Mouse (Mus musculus): ENCODE results near the gene Gm9857. TPM values are rescaled to one million over a fixed set of nuclear protein-coding genes. Genes with fewer than 3 reads are reported as not detected.

Gene Gm9857
- 1 to 10 TPM in 1 of 2 experiments, not detected in 1; 2.0 TPM for total RNA-seq (2021)

DNA sequence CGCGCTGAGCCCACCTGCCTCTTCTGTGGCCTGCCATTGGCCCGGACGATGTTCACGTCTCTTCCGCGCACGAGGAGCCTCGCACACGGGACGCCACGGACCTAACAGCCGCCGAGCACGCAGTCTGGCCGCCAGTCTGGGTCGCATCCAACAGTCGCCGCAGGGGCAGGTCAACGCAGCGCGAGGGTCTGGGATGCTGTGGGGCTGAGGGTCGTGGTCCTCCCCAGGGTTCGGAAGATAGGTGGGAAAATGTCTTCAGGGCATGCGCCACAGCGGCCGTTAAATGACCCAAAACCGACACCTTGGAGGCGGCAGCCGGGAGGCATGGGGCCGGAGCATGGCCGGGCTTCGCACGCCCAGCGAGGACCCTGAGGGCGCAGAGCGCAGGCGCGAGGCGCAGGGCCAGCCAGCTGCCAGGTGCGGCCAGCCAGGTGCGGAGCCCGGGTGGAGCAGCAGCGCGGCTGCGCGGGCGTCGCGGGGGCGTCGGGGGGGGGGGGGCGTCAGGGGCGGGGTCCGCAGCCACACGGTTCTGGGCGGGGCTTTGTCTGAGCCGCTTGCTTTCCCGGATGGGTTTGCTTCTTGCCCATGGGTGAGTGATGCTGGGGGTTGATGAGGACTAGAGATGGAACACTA, at the start of gene Gm9857:
TSS of gene Gm9857 (minus strand) at position 445 of the 633 bp plus-strand sequence.
- DNase-seq: peak; percentile 25
- intact Hi-C loops (cut with DNase I): no loop called here

- intact Hi-C loops (cut with DNase I): no loop called here
- no peak for DNase-seq
Observed at GRCm38 (mm10) chr3:108987009-108987659, 46.9 kb upstream of the Gm9857 start.

GRCm38 (mm10) chr3:108986534-108986933, 46.3 kb upstream of the Gm9857 start:
- peak; percentile 46 for DNase-seq
- intact Hi-C loops (cut with DNase I): no loop called here

GRCm38 (mm10) chr3:108983989-108984388, 43.7 kb upstream of the Gm9857 start:
- DNase-seq: no peak
- intact Hi-C loops (cut with DNase I): no loop called here

- intact Hi-C loops (cut with DNase I): no loop called here
- DNase-seq: no peak
Observed at GRCm38 (mm10) chr3:108981946-108982345, 41.7 kb upstream of the Gm9857 start.

- intact Hi-C loops (cut with DNase I): no loop called here
- no peak for DNase-seq
Observed at GRCm38 (mm10) chr3:108977340-108978030, 37.2 kb upstream of the Gm9857 start.

- no peak for DNase-seq
- intact Hi-C loops (cut with DNase I): no loop called here
Observed at GRCm38 (mm10) chr3:108974920-108975485, 34.8 kb upstream of the Gm9857 start.

- no peak for DNase-seq
- intact Hi-C loops (cut with DNase I): no loop called here
Observed at GRCm38 (mm10) chr3:108973980-108974660, 33.9 kb upstream of the Gm9857 start.

- intact Hi-C loops (cut with DNase I): no loop called here
- DNase-seq: no peak
Observed at GRCm38 (mm10) chr3:108966051-108966450, 25.8 kb upstream of the Gm9857 start.

DNA sequence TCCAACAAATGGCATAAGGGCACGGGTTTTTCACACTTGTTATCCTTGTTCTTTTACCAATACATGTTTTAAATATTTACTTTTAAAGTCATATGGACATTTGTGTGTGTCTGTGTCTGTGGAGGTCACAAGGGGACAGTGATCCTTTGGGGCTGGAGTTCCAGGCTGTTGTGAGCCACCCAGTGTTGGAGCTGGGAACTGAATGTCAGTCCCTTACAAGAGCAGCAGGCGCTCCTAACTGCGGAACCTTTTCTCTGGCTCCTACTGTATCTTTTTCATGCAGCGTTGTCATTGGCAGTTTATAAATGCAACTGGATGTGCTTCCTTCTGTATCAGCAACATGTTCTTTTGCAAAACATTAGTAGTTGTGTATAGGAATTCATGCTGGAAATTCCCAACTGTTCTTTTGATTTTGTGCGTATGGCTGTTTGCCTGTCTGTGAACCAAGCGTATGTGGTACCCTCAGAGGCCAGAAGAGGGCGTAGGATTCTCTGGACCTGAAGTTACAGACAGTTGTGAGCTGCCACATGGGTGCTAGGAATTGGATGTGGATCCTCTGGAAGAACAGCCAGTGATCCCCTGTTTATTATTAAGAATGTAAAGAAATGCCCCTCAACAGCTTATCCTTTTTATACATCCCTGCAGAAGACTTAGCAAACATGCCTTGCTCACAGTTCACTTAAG, 24.3 kb upstream of the Gm9857 start:
- DNase-seq: no peak
- intact Hi-C loops (cut with DNase I): loop anchor here (5.0 kb wide), 1 partner anchor 52 kb away; the partner anchor contains the start of gene Prpf38b

DNA sequence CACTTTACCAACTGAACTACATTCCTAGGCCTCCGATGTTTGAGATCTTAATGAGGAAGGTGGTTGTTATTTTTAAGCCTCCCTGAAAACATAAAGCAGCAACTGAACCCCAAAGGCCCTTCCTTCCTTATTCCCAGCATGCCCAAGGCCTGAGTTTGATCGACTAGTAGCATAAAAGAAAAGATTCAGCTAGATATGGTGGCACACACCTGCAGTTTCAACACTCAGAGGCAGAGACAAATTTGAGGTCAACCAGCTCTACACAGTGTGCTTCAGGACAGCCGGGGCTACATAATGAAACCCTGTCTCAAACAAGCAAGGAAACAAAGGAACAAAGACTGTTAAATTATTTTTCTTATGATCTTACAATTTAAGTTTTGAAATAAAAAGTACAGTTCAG, 23.5 kb upstream of the Gm9857 start:
- intact Hi-C loops (cut with DNase I): loop anchor here (5.0 kb wide), 1 partner anchor 51 kb away; the partner anchor contains the start of gene Prpf38b
- no peak for DNase-seq

DNA sequence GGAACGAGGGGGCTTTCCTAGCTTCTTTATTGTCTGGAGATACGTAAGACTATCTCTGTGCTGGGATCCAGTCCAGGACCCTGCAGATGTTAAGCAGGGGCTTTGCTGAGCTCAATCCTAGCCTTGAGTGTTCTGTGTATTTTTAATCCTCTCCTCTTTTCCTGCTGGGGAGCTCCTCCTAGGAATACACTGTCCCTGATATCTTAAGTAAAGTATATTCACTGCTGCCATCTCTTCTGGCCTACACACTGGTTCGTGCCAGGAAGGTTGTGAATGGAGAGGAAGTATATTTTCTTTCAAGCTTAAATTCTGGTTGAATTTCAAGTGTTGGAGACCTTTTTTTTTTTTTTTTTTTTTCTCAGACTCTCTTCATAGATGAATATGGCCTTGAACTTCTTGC, 23.0 kb upstream of the Gm9857 start:
- DNase-seq: no peak
- intact Hi-C loops (cut with DNase I): loop anchor here (5.0 kb wide), 1 partner anchor 51 kb away; the partner anchor contains the start of gene Prpf38b

- intact Hi-C loops (cut with DNase I): loop anchor here (5.0 kb wide), 1 partner anchor 49 kb away; the partner anchor contains the start of gene Prpf38b
- no peak for DNase-seq
Observed at GRCm38 (mm10) chr3:108961655-108962054, 21.4 kb upstream of the Gm9857 start.

- intact Hi-C loops (cut with DNase I): loop anchor here (5.0 kb wide), 1 partner anchor 49 kb away; the partner anchor contains the start of gene Prpf38b
- DNase-seq: peak; percentile 56
Observed at GRCm38 (mm10) chr3:108961226-108961625, 21.0 kb upstream of the Gm9857 start.

- intact Hi-C loops (cut with DNase I): loop anchor here (5.0 kb wide), 1 partner anchor 47 kb away; the partner anchor contains the start of gene Prpf38b
- no peak for DNase-seq
Observed at GRCm38 (mm10) chr3:108959680-108960295, 19.5 kb upstream of the Gm9857 start.

GRCm38 (mm10) chr3:108957976-108958375, 17.7 kb upstream of the Gm9857 start:
- DNase-seq: no peak
- intact Hi-C loops (cut with DNase I): no loop called here

GRCm38 (mm10) chr3:108940996-108941395, 751 bp upstream of the Gm9857 start:
- DNase-seq: no peak
- intact Hi-C loops (cut with DNase I): no loop called here

DNA sequence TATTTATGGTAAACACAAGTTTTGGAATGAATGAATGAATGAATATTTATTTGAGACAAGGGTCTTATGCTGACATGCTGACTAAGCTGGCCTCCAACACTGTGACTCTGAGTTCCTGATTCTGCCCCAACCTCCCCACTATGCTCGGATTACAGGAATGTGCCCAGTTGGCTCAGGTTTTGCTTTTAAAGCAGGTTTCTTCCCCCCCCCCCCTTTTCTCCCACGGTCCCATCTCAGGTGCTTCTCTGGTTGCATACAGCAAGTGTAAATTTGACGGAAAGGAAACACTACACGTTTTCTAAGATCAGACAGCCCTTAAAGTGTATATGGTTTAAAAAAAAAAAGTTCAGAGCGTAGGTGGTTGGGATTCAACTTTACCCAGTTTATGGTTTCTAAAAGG, 672 bp downstream of the Gm9857 start, which contains the start of gene Henmt1:
TSS of gene Henmt1 (plus strand) at position 301 of the 400 bp plus-strand sequence.
- intact Hi-C loops (cut with DNase I): no loop called here
- no peak for DNase-seq

DNA sequence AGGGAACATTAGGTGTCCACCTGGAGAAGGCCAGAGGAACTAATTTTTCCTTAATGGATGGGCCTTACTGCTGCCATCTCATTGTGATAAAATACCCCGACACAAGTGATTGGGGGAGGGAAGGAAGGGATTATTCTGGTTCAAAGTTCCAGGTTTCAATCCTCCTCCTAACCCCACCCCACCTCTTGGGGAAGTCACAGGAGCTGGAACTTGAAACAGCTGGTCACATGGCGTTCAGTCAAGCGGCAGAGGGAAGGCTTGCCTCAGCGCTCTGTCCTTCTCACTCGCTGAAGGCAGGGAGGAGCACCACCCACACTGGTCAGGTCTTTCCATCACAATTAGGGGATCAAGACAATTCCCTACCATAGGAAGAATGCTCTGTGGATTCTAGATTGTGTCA, 1.6 kb downstream of the Gm9857 start:
- DNase-seq: no peak
- intact Hi-C loops (cut with DNase I): no loop called here

Measured in left cerebral cortex, postnatal 4 days (tissue).